Mouse (Mus musculus): Measurements from ENCODE around the gene Opcml. TPM values are rescaled to one million over a fixed set of nuclear protein-coding genes. Genes with fewer than 3 reads are reported as not detected.

The Opcml gene
- total and polyA plus RNA-seq, 2 experiments from 2014 or later, result 0.49 to 0.57 TPM

GRCm38 (mm10) chr9:28882566-28882965 lies 1092.0 kb downstream of the Opcml start:
- H3K36me3 ChIP-seq (replicated peaks; ENCODE audit: control insufficient read depth, insufficient read depth, low read length), result no peaks in the 10 kb centered on the region
- H3K4me3 ChIP-seq (ENCODE audit: low read depth, low read length), result no peak overlapping the region
- no peaks in the 10 kb centered on the region for H3K9me3 ChIP-seq (replicated peaks; ENCODE audit: control insufficient read depth, low read length)
- 63% methylated on average over 1 of the region's 1 CpGs for WGBS
- H3K27me3 ChIP-seq (ENCODE audit: control insufficient read depth, insufficient read depth, low read length), result no peaks in the 10 kb centered on the region
- H3K4me1 ChIP-seq (ENCODE audit: control insufficient read depth, insufficient read depth), result no peaks in the 10 kb centered on the region
- DNase-seq (ENCODE audit: low spot score) (no peak), ATAC-seq (ENCODE audit: insufficient read depth, low read depth) (no peak)
- no peak for TF ChIP-seq EP300 (IDR thresholded peaks at IDR 0.05; ENCODE audit: low read depth)
- no peak for TF ChIP-seq CTCF (IDR thresholded peaks at IDR 0.05; ENCODE audit: low read depth)
- H3K4me2 ChIP-seq (ENCODE audit: low read depth, low read length), result no peak overlapping the region
- H3K27ac ChIP-seq (ENCODE audit: low read depth), result no peak overlapping the region
- no peak overlapping the region for H3K9ac ChIP-seq (replicated peaks; ENCODE audit: low read depth, low read length)

- Histone ChIP-seq H3K27me3 (ENCODE audit: control insufficient read depth, insufficient read depth, low read length) (no peaks in the 10 kb centered on the region), H3K36me3 (replicated peaks; ENCODE audit: control insufficient read depth, insufficient read depth, low read length) (no peaks in the 10 kb centered on the region), H3K27ac (ENCODE audit: low read depth) (no peak overlapping the region), H3K4me1 (ENCODE audit: control insufficient read depth, insufficient read depth) (no peaks in the 10 kb centered on the region), H3K4me2 (ENCODE audit: low read depth, low read length) (no peak overlapping the region), H3K9me3 (replicated peaks; ENCODE audit: control insufficient read depth, low read length) (no peaks in the 10 kb centered on the region), H3K4me3 (ENCODE audit: low read depth, low read length) (no peak overlapping the region), H3K9ac (replicated peaks; ENCODE audit: low read depth, low read length) (no peak overlapping the region)
- DNase-seq (ENCODE audit: low spot score) (no peak), ATAC-seq (ENCODE audit: insufficient read depth, low read depth) (no peak)
- 71% methylated on average over 8 of the region's 8 CpGs for WGBS
- TF ChIP-seq EP300 (IDR thresholded peaks at IDR 0.05; ENCODE audit: low read depth), result no peak
- TF ChIP-seq CTCF (IDR thresholded peaks at IDR 0.05; ENCODE audit: low read depth), result no peak
Observed at GRCm38 (mm10) chr9:28891611-28892010, 1101.0 kb downstream of the Opcml start.

GRCm38 (mm10) chr9:28903291-28903690 lies 1112.7 kb downstream of the Opcml start:
- no peak overlapping the region for H3K4me2 ChIP-seq (ENCODE audit: low read depth, low read length)
- WGBS, result 77% methylated on average over 1 of the region's 1 CpGs

GRCm38 (mm10) chr9:28909738-28910137 lies 1119.2 kb downstream of the Opcml start:
- Histone ChIP-seq H3K27me3 (ENCODE audit: control insufficient read depth, insufficient read depth, low read length) (no peaks in the 10 kb centered on the region), H3K9me3 (replicated peaks; ENCODE audit: control insufficient read depth, low read length) (no peaks in the 10 kb centered on the region), H3K4me3 (ENCODE audit: low read depth, low read length) (no peak overlapping the region), H3K36me3 (replicated peaks; ENCODE audit: control insufficient read depth, insufficient read depth, low read length) (no peaks in the 10 kb centered on the region), H3K4me2 (ENCODE audit: low read depth, low read length) (no peak overlapping the region), H3K27ac (ENCODE audit: low read depth) (no peak overlapping the region), H3K4me1 (ENCODE audit: control insufficient read depth, insufficient read depth) (no peaks in the 10 kb centered on the region), H3K9ac (replicated peaks; ENCODE audit: low read depth, low read length) (no peak overlapping the region)
- ATAC-seq (ENCODE audit: insufficient read depth, low read depth), result no peak
- WGBS, result 73% methylated on average over 4 of the region's 4 CpGs
- TF ChIP-seq CTCF (IDR thresholded peaks at IDR 0.05; ENCODE audit: low read depth) (no peak), EP300 (IDR thresholded peaks at IDR 0.05; ENCODE audit: low read depth) (no peak)
- no peak for DNase-seq (ENCODE audit: low spot score)

More at GRCm38 (mm10) chr9:28903291-28903690, 1112.7 kb downstream of the Opcml start:
- Histone ChIP-seq H3K27ac (ENCODE audit: low read depth) (no peak overlapping the region), H3K36me3 (replicated peaks; ENCODE audit: control insufficient read depth, insufficient read depth, low read length) (no peaks in the 10 kb centered on the region), H3K4me3 (ENCODE audit: low read depth, low read length) (no peak overlapping the region), H3K4me1 (ENCODE audit: control insufficient read depth, insufficient read depth) (no peaks in the 10 kb centered on the region), H3K27me3 (ENCODE audit: control insufficient read depth, insufficient read depth, low read length) (no peaks in the 10 kb centered on the region), H3K9ac (replicated peaks; ENCODE audit: low read depth, low read length) (no peak overlapping the region), H3K9me3 (replicated peaks; ENCODE audit: control insufficient read depth, low read length) (no peaks in the 10 kb centered on the region)
- no peak for ATAC-seq (ENCODE audit: insufficient read depth, low read depth)
- DNase-seq (ENCODE audit: low spot score), result no peak
- TF ChIP-seq CTCF (IDR thresholded peaks at IDR 0.05; ENCODE audit: low read depth) (no peak), EP300 (IDR thresholded peaks at IDR 0.05; ENCODE audit: low read depth) (no peak)

GRCm38 (mm10) chr9:28911571-28912185 lies 1121.1 kb downstream of the Opcml start:
- Histone ChIP-seq H3K4me3 (ENCODE audit: low read depth, low read length) (no peak overlapping the region), H3K4me1 (ENCODE audit: control insufficient read depth, insufficient read depth) (no peaks in the 10 kb centered on the region), H3K27me3 (ENCODE audit: control insufficient read depth, insufficient read depth, low read length) (no peaks in the 10 kb centered on the region), H3K9ac (replicated peaks; ENCODE audit: low read depth, low read length) (no peak overlapping the region), H3K4me2 (ENCODE audit: low read depth, low read length) (no peak overlapping the region), H3K27ac (ENCODE audit: low read depth) (no peak overlapping the region), H3K9me3 (replicated peaks; ENCODE audit: control insufficient read depth, low read length) (no peaks in the 10 kb centered on the region), H3K36me3 (replicated peaks; ENCODE audit: control insufficient read depth, insufficient read depth, low read length) (no peaks in the 10 kb centered on the region)
- WGBS, result 71% methylated on average over 13 of the region's 13 CpGs
- no peak for ATAC-seq (ENCODE audit: insufficient read depth, low read depth)
- DNase-seq (ENCODE audit: low spot score), result no peak
- TF ChIP-seq EP300 (IDR thresholded peaks at IDR 0.05; ENCODE audit: low read depth) (no peak), CTCF (IDR thresholded peaks at IDR 0.05; ENCODE audit: low read depth) (no peak)

- ATAC-seq (ENCODE audit: insufficient read depth, low read depth) (no peak), DNase-seq (ENCODE audit: low spot score) (no peak)
- Histone ChIP-seq H3K36me3 (replicated peaks; ENCODE audit: control insufficient read depth, insufficient read depth, low read length) (no peaks in the 10 kb centered on the region), H3K27ac (ENCODE audit: low read depth) (no peak overlapping the region), H3K4me3 (ENCODE audit: low read depth, low read length) (no peak overlapping the region), H3K4me1 (ENCODE audit: control insufficient read depth, insufficient read depth) (no peaks in the 10 kb centered on the region), H3K27me3 (ENCODE audit: control insufficient read depth, insufficient read depth, low read length) (no peaks in the 10 kb centered on the region), H3K9ac (replicated peaks; ENCODE audit: low read depth, low read length) (no peak overlapping the region), H3K9me3 (replicated peaks; ENCODE audit: control insufficient read depth, low read length) (no peaks in the 10 kb centered on the region), H3K4me2 (ENCODE audit: low read depth, low read length) (no peak overlapping the region)
- WGBS, result 72% methylated on average over 2 of the region's 2 CpGs
- TF ChIP-seq EP300 (IDR thresholded peaks at IDR 0.05; ENCODE audit: low read depth) (no peak), CTCF (IDR thresholded peaks at IDR 0.05; ENCODE audit: low read depth) (no peak)
Observed at GRCm38 (mm10) chr9:28932069-28932468, 1141.5 kb downstream of the Opcml start.
